Mouse (Mus musculus) hindbrain, embryonic 10.5 days (tissue): ENCODE measurements around the gene Phkb. TPM values are rescaled to one million over a fixed set of nuclear protein-coding genes. Genes with fewer than 3 reads are reported as not detected.
"Not testable (repeated sequence)": the region's sequence is repeated elsewhere in the genome, so short reads cannot be mapped to it uniquely, and the experiment has no call there.

Experiments used
- DNase-seq: peaks from one replicate; pipeline ENCODE4 v3.0.0-alpha.2; 2017; ENCODE audit warnings: low spot score
- H3K27ac ChIP-seq: fragments of 300-500 bp; sonication (generic); 2 replicates; pipeline ENCODE4 v1.5.1; 2016; ENCODE audit warnings: mild to moderate bottlenecking, moderate library complexity
- H3K27me3 ChIP-seq: fragments of 300-500 bp; sonication (generic); 2 replicates; pipeline ENCODE4 v1.6.1; 2016; ENCODE audit warnings: mild to moderate bottlenecking; ENCODE audit not compliant: poor library complexity, insufficient read depth, severe bottlenecking
- H3K36me3 ChIP-seq: fragments of 300-500 bp; sonication (generic); 2 replicates; pipeline ENCODE4 v1.6.1; 2016; ENCODE audit warnings: mild to moderate bottlenecking, moderate library complexity
- H3K4me1 ChIP-seq: fragments of 300-500 bp; sonication (generic); replicated peaks from 2 replicates; pipeline ENCODE4 v1.6.1; 2016; ENCODE audit warnings: mild to moderate bottlenecking
- H3K4me3 ChIP-seq: fragments of 300-500 bp; sonication (generic); 2 replicates; pipeline ENCODE4 v1.5.1; 2016; ENCODE audit warnings: mild to moderate bottlenecking, moderate library complexity
- H3K9me3 ChIP-seq: fragments of 300-500 bp; sonication (generic); 2 replicates; pipeline ENCODE4 v1.6.1; 2016; ENCODE audit warnings: mild to moderate bottlenecking, moderate library complexity
- WGBS: fragments of 180-500 bp; shearing (Covaris S2); methylation state at CpG from one replicate; pipeline ENCODE4 v1.1.7; 2016; 5-methylcytosine and 5-hydroxymethylcytosine counted together
- polyA plus RNA-seq: library from polyadenylated mRNA; unstranded; fragments of >200 nt; fragmentation: Nextera tagmentation; extraction: Ambion mirVana; gene quantifications from 2 replicates; pipeline ENCODE4 v1.2.1, GENCODE M21; 2016

The Phkb gene
- polyA plus RNA-seq: 32.0 and 47.2 TPM in 2 replicates

GRCm38 (mm10) chr8:85840657-85841488, at the start of gene Phkb, which contains the start of gene Itfg1:
TSS of gene Phkb (plus strand) at chr8:85840959.
TSS of gene Itfg1 (minus strand) at chr8:85840921.
- no peaks in the 10 kb centered on the region for H3K9me3 ChIP-seq
- peak within 1 kb of the TSS; percentile 90 for H3K4me3 ChIP-seq
- H3K27ac ChIP-seq: peak within 1 kb of the TSS; percentile 96
- peaks cover 18% of the 10 kb centered on the region for H3K4me1 ChIP-seq
- DNase-seq: peak; percentile 95
- peaks cover 20% of the 10 kb centered on the region for H3K36me3 ChIP-seq
- no peaks in the 10 kb centered on the region for H3K27me3 ChIP-seq
- under 1% methylated on average over 54 of the region's 54 CpGs for WGBS

GRCm38 (mm10) chr8:85796392-85796791, 44.4 kb upstream of the Phkb start:
- not testable (repeated sequence) for H3K4me1 ChIP-seq, DNase-seq, H3K27ac ChIP-seq, H3K27me3 ChIP-seq, H3K4me3 ChIP-seq, H3K9me3 ChIP-seq
- 97% methylated on average over 1 of the region's 1 CpGs for WGBS
- peaks cover 28% of the 10 kb centered on the region for H3K36me3 ChIP-seq

GRCm38 (mm10) chr8:85800164-85800563, 40.6 kb upstream of the Phkb start:
- H3K4me3 ChIP-seq: no peak overlapping the region
- no peak for DNase-seq
- 92% methylated on average over 1 of the region's 1 CpGs for WGBS
- no peaks in the 10 kb centered on the region for H3K27me3 ChIP-seq
- H3K27ac ChIP-seq: no peak overlapping the region
- peaks cover 19% of the 10 kb centered on the region for H3K36me3 ChIP-seq
- H3K9me3 ChIP-seq: no peaks in the 10 kb centered on the region
- no peaks in the 10 kb centered on the region for H3K4me1 ChIP-seq

- no peak for DNase-seq
- Histone ChIP-seq H3K4me1 (no peaks in the 10 kb centered on the region), H3K27ac (no peak overlapping the region), H3K9me3 (no peaks in the 10 kb centered on the region), H3K27me3 (no peaks in the 10 kb centered on the region), H3K36me3 (peaks cover 23% of the 10 kb centered on the region), H3K4me3 (no peak overlapping the region)
- 90% methylated on average over 1 of the region's 1 CpGs for WGBS
Observed at GRCm38 (mm10) chr8:85801408-85801807, 39.4 kb upstream of the Phkb start.

- Histone ChIP-seq H3K27me3 (no peaks in the 10 kb centered on the region), H3K4me3 (no peak overlapping the region), H3K9me3 (no peaks in the 10 kb centered on the region), H3K36me3 (peaks cover 29% of the 10 kb centered on the region), H3K4me1 (no peaks in the 10 kb centered on the region), H3K27ac (no peak overlapping the region)
- no peak for DNase-seq
Observed at GRCm38 (mm10) chr8:85813621-85814020, 27.1 kb upstream of the Phkb start.

- no peaks in the 10 kb centered on the region for H3K27me3 ChIP-seq
- H3K9me3 ChIP-seq: no peaks in the 10 kb centered on the region
- 2% methylated on average over 21 of the region's 21 CpGs for WGBS
- no peak for DNase-seq
- H3K36me3 ChIP-seq: peaks cover 28% of the 10 kb centered on the region
- peak overlapping the region; percentile 96 for H3K27ac ChIP-seq
- H3K4me1 ChIP-seq: peaks cover 18% of the 10 kb centered on the region
- H3K4me3 ChIP-seq: peak overlapping the region; percentile 90
Observed at GRCm38 (mm10) chr8:85839916-85840656, 673 bp upstream of the Phkb start.

GRCm38 (mm10) chr8:85841489-85841795, 683 bp downstream of the Phkb start:
- Histone ChIP-seq H3K4me3 (peak overlapping the region; percentile 90), H3K9me3 (no peaks in the 10 kb centered on the region), H3K27me3 (no peaks in the 10 kb centered on the region), H3K4me1 (peaks cover 18% of the 10 kb centered on the region), H3K27ac (peak overlapping the region; percentile 96), H3K36me3 (peaks cover 19% of the 10 kb centered on the region)
- no peak for DNase-seq
- 20% methylated on average over 4 of the region's 4 CpGs for WGBS

- H3K27ac ChIP-seq: no peak overlapping the region
- no peak for DNase-seq
- no peaks in the 10 kb centered on the region for H3K27me3 ChIP-seq
- peaks cover 10% of the 10 kb centered on the region for H3K4me1 ChIP-seq
- H3K9me3 ChIP-seq: no peaks in the 10 kb centered on the region
- peaks cover 11% of the 10 kb centered on the region; the same call in 1 of the 2 replicates for H3K36me3 ChIP-seq
- H3K4me3 ChIP-seq: no peak overlapping the region
Observed at GRCm38 (mm10) chr8:85845887-85846286, 5.1 kb downstream of the Phkb start.

GRCm38 (mm10) chr8:85854220-85855123, 13.7 kb downstream of the Phkb start:
- no peaks in the 10 kb centered on the region for H3K9me3 ChIP-seq
- H3K36me3 ChIP-seq: peaks cover 19% of the 10 kb centered on the region
- no peak overlapping the region for H3K27ac ChIP-seq
- no peak for DNase-seq
- WGBS: 86% methylated on average over 19 of the region's 19 CpGs
- no peaks in the 10 kb centered on the region for H3K27me3 ChIP-seq
- H3K4me3 ChIP-seq: no peak overlapping the region
- H3K4me1 ChIP-seq: no peaks in the 10 kb centered on the region

- 49% methylated on average over 11 of the region's 11 CpGs for WGBS
- not testable (repeated sequence) for H3K27ac ChIP-seq, DNase-seq, H3K4me1 ChIP-seq, H3K4me3 ChIP-seq, H3K9me3 ChIP-seq, H3K27me3 ChIP-seq
- H3K36me3 ChIP-seq: peaks cover 19% of the 10 kb centered on the region
Observed at GRCm38 (mm10) chr8:85857227-85857896, 16.6 kb downstream of the Phkb start.

- no peaks in the 10 kb centered on the region for H3K4me1 ChIP-seq
- H3K36me3 ChIP-seq: no peaks in the 10 kb centered on the region
- 64% methylated on average over 5 of the region's 5 CpGs for WGBS
- no peaks in the 10 kb centered on the region for H3K9me3 ChIP-seq
- H3K27me3 ChIP-seq: no peaks in the 10 kb centered on the region
- no peak for DNase-seq
- no peak overlapping the region for H3K27ac ChIP-seq
- H3K4me3 ChIP-seq: no peak overlapping the region
Observed at GRCm38 (mm10) chr8:85860612-85861011, 19.9 kb downstream of the Phkb start.

GRCm38 (mm10) chr8:85862381-85862780, 21.6 kb downstream of the Phkb start:
- no peak overlapping the region for H3K4me3 ChIP-seq
- H3K9me3 ChIP-seq: no peaks in the 10 kb centered on the region
- no peaks in the 10 kb centered on the region for H3K27me3 ChIP-seq
- no peaks in the 10 kb centered on the region for H3K36me3 ChIP-seq
- H3K4me1 ChIP-seq: no peaks in the 10 kb centered on the region
- WGBS: 71% methylated on average over 1 of the region's 1 CpGs
- no peak overlapping the region for H3K27ac ChIP-seq
- DNase-seq: no peak
